Mouse (Mus musculus): ENCODE results near the gene Vmn1r208.
"Not testable (repeated sequence)": the region's sequence is repeated elsewhere in the genome, so short reads cannot be mapped to it uniquely, and the experiment has no call there.

DNA sequence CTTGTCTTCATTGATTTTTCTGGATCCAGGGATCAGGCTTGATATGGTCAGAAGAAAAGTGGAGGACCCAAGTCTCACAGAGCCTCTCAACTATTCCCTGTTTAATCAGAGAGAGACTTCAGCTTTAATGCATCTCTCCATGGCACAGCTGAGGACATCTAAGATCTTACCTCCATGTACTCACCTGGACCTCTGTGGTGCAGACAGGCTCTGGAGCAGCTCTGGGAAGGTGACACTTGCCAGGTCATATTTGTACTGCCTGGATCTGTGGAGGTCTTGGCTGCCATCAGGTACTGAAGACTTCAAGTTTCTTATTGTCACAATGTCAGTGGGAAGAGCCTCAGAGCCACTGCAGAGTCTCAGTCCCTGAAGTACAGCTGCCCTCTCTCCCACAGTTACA lies 47.7 kb downstream of the Vmn1r208 start, which contains the start of gene Vmn1r207-ps:
- TF ChIP-seq E2F4 (IDR thresholded peaks at IDR 0.05; ENCODE audit: borderline replicate concordance, low read depth, low read length); CTCF (IDR thresholded peaks at IDR 0.05 in 2 of 3, conservative IDR thresholded peaks at IDR 0.05 in 1 of 3; ENCODE audit: control insufficient read depth in 1 of 3, insufficient read depth in 1 of 3, low read depth in 2 of 3, low read length in 3 of 3, poor library complexity in 1 of 3, severe bottlenecking in 1 of 3); JUND (IDR thresholded peaks at IDR 0.05; ENCODE audit: low read depth, low read length); RCOR1 (IDR thresholded peaks at IDR 0.05; ENCODE audit: low read depth, low read length): not testable (repeated sequence)

Measured in MEL (cell line).